Mouse (Mus musculus) hindbrain, embryonic 16.5 days (tissue): ENCODE measurements around the gene Diaph2. TPM values are rescaled to one million over a fixed set of nuclear protein-coding genes. Genes with fewer than 3 reads are reported as not detected.

Experiments used
- ATAC-seq: fragments of 200-750 bp; cut with Nextera tagmentation; 2 replicates; pipeline ENCODE4 v1.8.0; 2017; ENCODE audit warnings: moderate TSS enrichment, moderate library complexity
- H3K27ac ChIP-seq: fragments of 300-500 bp; sonication (generic); 2 replicates; pipeline ENCODE4 v1.5.1; 2014; ENCODE audit warnings: low read depth, mild to moderate bottlenecking, control low read depth, low read length, moderate library complexity
- H3K27me3 ChIP-seq: fragments of 300-500 bp; sonication (generic); replicated peaks from 2 replicates; pipeline ENCODE4 v1.6.1; 2014; ENCODE audit warnings: low read length; ENCODE audit not compliant: control insufficient read depth, insufficient read depth
- H3K36me3 ChIP-seq: fragments of 300-500 bp; sonication (generic); 2 replicates; pipeline ENCODE4 v1.6.1; 2014; ENCODE audit warnings: mild to moderate bottlenecking, low read length, moderate library complexity, mixed read lengths; ENCODE audit not compliant: control insufficient read depth, insufficient read depth
- H3K4me1 ChIP-seq: fragments of 300-500 bp; sonication (generic); 2 replicates; pipeline ENCODE4 v1.6.1; 2014; ENCODE audit warnings: low read depth, low read length; ENCODE audit not compliant: control insufficient read depth, insufficient read depth
- H3K4me2 ChIP-seq: fragments of 300-500 bp; sonication (generic); 2 replicates; pipeline ENCODE4 v1.6.1; 2014; ENCODE audit warnings: mild to moderate bottlenecking, low read length, control low read depth, moderate library complexity
- H3K4me3 ChIP-seq: fragments of 300-500 bp; sonication (generic); 2 replicates; pipeline ENCODE4 v1.5.1; 2014; ENCODE audit warnings: mild to moderate bottlenecking, low read length, control low read depth, moderate library complexity
- H3K9ac ChIP-seq: fragments of 300-500 bp; sonication (generic); 2 replicates; pipeline ENCODE4 v1.6.1; 2014; ENCODE audit warnings: low read depth, mild to moderate bottlenecking, control low read depth, low read length, moderate library complexity
- H3K9me3 ChIP-seq: fragments of 300-500 bp; sonication (generic); 2 replicates; pipeline ENCODE4 v1.6.1; 2014; ENCODE audit warnings: mild to moderate bottlenecking, low read length, moderate library complexity; ENCODE audit not compliant: control insufficient read depth
- WGBS: fragments of 180-500 bp; shearing (Covaris S2); extraction: QIAGEN DNeasy Blood & Tissue Kit; methylation state at CpG from one replicate; pipeline ENCODE4 v1.1.7; 2014; 5-methylcytosine and 5-hydroxymethylcytosine counted together
- polyA plus RNA-seq: library from polyadenylated mRNA; unstranded; fragments of >200 nt; fragmentation: Nextera tagmentation; extraction: Ambion mirVana; gene quantifications from 2 replicates; pipeline ENCODE4 v1.2.1, GENCODE M21; 2015

Diaph2 gene
- polyA plus RNA-seq, 1 experiment from 2014 or later, result 2.9 TPM

DNA sequence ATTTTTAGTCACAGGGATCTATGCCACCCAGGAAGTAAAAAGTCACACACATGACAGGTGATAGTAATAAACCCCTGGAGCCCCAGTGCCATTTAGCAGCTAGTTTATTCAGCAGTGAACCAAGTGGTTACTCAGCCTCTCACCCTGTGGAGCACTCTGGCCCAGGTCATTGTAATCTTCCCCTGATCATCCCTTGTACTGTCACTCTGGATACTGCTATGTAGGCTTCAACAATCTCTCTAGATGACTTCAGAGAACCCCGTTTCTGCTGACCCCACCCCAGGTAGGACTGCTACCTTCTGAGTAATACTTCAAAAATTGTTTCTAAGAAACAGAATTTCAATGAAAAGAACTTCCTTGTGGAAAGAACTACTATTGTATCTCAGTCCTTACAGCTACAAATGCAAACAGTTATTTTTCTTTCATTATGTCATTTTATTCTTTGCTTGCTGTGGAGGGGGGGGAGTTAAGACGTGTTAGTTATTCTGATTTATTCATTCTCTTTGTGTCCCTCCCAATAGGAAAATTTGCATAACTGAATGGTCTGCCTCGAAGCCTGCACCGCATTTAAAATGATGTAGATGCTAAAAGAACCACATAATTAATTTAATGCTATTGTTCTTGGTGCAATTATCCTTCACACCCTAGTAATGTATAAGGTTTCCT is 702.4 kb downstream of the Diaph2 start:
- no peak overlapping the region for H3K4me3 ChIP-seq
- no peak overlapping the region for H3K27ac ChIP-seq
- no peaks in the 10 kb centered on the region for H3K9me3 ChIP-seq
- H3K36me3 ChIP-seq, result no peaks in the 10 kb centered on the region
- no peak overlapping the region for H3K4me2 ChIP-seq
- H3K27me3 ChIP-seq, result no peaks in the 10 kb centered on the region
- no peaks in the 10 kb centered on the region for H3K4me1 ChIP-seq
- 36% methylated on average over 4 of the region's 4 CpGs for WGBS
- no peak for ATAC-seq
- H3K9ac ChIP-seq, result no peak overlapping the region

GRCm38 (mm10) chrX:130452488-130452823 is 702.9 kb downstream of the Diaph2 start:
- WGBS, result 53% methylated on average over 4 of the region's 4 CpGs
- Histone ChIP-seq H3K27ac (no peak overlapping the region), H3K4me3 (no peak overlapping the region), H3K4me1 (no peaks in the 10 kb centered on the region), H3K9ac (no peak overlapping the region), H3K9me3 (no peaks in the 10 kb centered on the region), H3K36me3 (no peaks in the 10 kb centered on the region), H3K4me2 (no peak overlapping the region), H3K27me3 (no peaks in the 10 kb centered on the region)
- no peak for ATAC-seq

- no peak overlapping the region for H3K27ac ChIP-seq
- no peaks in the 10 kb centered on the region for H3K4me1 ChIP-seq
- 41% methylated on average over 2 of the region's 2 CpGs for WGBS
- no peaks in the 10 kb centered on the region for H3K27me3 ChIP-seq
- no peak overlapping the region for H3K9ac ChIP-seq
- H3K36me3 ChIP-seq, result no peaks in the 10 kb centered on the region
- H3K9me3 ChIP-seq, result no peaks in the 10 kb centered on the region
- no peak for ATAC-seq
- H3K4me2 ChIP-seq, result no peak overlapping the region
- no peak overlapping the region for H3K4me3 ChIP-seq
These were observed 723.6 kb downstream of the Diaph2 start for GRCm38 (mm10) chrX:130473133-130473532.

DNA sequence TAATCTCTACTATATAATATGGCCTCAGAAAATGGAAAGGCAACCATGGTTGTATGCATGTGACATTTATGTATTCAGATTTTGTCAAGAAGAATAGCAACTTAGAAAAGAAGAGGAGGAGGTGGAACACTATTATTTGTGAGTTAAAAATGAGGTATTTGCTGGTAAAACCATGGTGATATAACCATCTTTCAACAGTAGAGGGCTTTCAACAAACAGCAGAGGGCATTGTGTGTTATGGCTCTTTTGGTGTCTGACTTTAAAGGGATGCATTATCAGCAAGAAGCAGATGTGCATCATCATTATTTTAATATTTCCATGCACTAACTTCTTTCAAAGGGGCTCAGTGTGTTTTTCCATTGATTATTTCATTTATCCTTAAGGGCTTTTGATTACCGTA is 731.3 kb downstream of the Diaph2 start:
- Histone ChIP-seq H3K9me3 (no peaks in the 10 kb centered on the region), H3K4me1 (no peaks in the 10 kb centered on the region), H3K9ac (no peak overlapping the region), H3K4me2 (no peak overlapping the region), H3K4me3 (no peak overlapping the region), H3K36me3 (no peaks in the 10 kb centered on the region), H3K27ac (no peak overlapping the region), H3K27me3 (no peaks in the 10 kb centered on the region)
- ATAC-seq, result no peak
- WGBS, result 96% methylated on average over 1 of the region's 1 CpGs

- Histone ChIP-seq H3K4me3 (peak overlapping the region; percentile 12; the same call in 1 of the 2 replicates), H3K4me1 (no peaks in the 10 kb centered on the region), H3K27me3 (no peaks in the 10 kb centered on the region), H3K9ac (peak overlapping the region; percentile 47), H3K9me3 (no peaks in the 10 kb centered on the region), H3K36me3 (no peaks in the 10 kb centered on the region), H3K27ac (peak overlapping the region; percentile 48; the same call in 1 of the 2 replicates), H3K4me2 (peak overlapping the region; percentile 50)
- WGBS, result 50% methylated on average over 12 of the region's 12 CpGs
- peak; percentile 84 for ATAC-seq
These were observed 753.3 kb downstream of the Diaph2 start for GRCm38 (mm10) chrX:130502680-130503464.

GRCm38 (mm10) chrX:130503465-130503860 is 753.9 kb downstream of the Diaph2 start:
- H3K4me2 ChIP-seq, result peak overlapping the region; percentile 50
- H3K36me3 ChIP-seq, result no peaks in the 10 kb centered on the region
- H3K27me3 ChIP-seq, result no peaks in the 10 kb centered on the region
- peak; percentile 54; the same call in 1 of the 2 replicates for ATAC-seq
- no peak overlapping the region for H3K27ac ChIP-seq
- 24% methylated on average over 3 of the region's 3 CpGs for WGBS
- no peaks in the 10 kb centered on the region for H3K4me1 ChIP-seq
- no peak overlapping the region for H3K4me3 ChIP-seq
- no peaks in the 10 kb centered on the region for H3K9me3 ChIP-seq
- no peak overlapping the region for H3K9ac ChIP-seq

DNA sequence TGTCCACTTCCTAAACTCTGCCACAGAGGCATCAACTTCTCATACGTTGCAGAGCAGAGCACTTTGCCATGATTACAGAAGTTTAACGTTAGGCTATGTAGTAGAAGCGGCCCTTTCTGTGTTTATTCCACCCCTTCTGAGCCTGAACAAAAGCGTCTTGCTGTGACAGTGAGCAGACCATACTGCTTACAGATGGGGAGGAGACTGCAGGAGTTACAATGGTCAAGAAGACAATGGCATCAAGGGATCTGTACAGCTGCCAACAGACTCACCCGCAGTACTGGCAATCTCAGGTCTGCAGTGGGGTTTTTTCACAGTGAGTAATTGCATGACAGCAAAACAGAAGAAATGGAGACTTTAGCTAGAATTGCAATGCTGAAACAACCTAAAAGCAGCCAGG is 756.1 kb downstream of the Diaph2 start:
- 22% methylated on average over 5 of the region's 5 CpGs for WGBS
- no peaks in the 10 kb centered on the region for H3K27me3 ChIP-seq
- H3K9me3 ChIP-seq, result no peaks in the 10 kb centered on the region
- no peaks in the 10 kb centered on the region for H3K36me3 ChIP-seq
- no peak for ATAC-seq
- H3K4me2 ChIP-seq, result no peak overlapping the region
- H3K9ac ChIP-seq, result no peak overlapping the region
- no peak overlapping the region for H3K27ac ChIP-seq
- H3K4me3 ChIP-seq, result no peak overlapping the region
- H3K4me1 ChIP-seq, result no peaks in the 10 kb centered on the region
